In the genomic region with DNA sequence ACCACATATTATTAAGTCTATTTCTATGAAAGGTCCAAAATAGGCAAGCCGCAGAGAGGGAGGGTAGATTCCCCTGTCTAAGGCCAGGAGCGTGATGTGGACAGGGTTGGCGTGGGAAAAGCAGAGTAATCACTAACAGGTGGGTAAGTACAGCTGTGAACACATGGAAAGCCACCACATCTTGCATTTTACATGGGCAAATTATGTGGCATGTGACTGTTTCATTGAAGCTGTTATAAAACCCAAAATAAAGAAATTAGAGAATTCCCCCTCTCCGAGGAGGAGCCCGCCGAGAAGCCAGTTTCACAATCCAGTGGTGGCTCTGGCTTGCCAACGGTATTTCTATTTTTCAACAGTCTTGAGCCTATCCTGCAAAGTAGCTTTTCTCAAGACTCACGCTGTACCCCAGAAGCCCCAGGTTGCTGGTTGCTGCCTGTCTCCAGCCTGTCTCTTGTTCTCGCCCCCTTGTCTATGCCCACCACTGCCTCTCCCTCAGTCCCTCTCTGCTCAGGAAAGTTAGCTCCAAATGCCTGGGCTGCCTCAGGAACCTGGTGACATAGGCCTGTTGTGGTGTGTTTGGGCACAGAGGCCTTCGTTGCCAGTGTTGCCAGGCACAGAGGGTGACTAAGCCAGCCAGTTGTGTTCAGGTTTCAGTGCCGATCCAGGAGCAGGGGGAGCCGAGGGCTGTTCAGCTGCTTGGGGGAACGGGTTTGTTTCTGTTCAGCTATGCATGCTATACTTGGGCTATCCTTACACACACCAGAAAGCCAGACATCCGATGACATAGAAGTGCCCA, we compare ENCODE assay signal across 25 mouse cellular contexts.
DNase-seq lines count a peak whose midpoint lies in the region; ATAC-seq and TF ChIP-seq lines count a peak whose summit lies in the region.
"Had no signal": no experiment of that assay in that cellular context is flagged by ENCODE, and none has a peak within 500 bp of the region (broad histone marks: within the 10 kb centered on the region; RNA-seq: fewer than 3 reads in every experiment).

No protein-coding gene starts in this region.

- TF ChIP-seq CTCF in heart, adult 2 months (IDR thresholded peaks at IDR 0.05) = no peak

- 0 out of 2 replicates have a peak, but pooled peaks cover 3% of the 10 kb centered on the region for H3K27me3 ChIP-seq in embryonic facial prominence, embryonic 13.5 days
- H3K27me3 ChIP-seq in embryonic facial prominence, embryonic 10.5 days (replicated peaks; ENCODE audit: low read depth, poor library complexity, severe bottlenecking) = no peaks in the 10 kb centered on the region
- H3K27me3 ChIP-seq in heart, adult 2 months (ENCODE audit: control insufficient read depth, insufficient read depth, low read length) = no peaks in the 10 kb centered on the region
- no peaks in the 10 kb centered on the region for H3K27me3 ChIP-seq in myocyte (ENCODE audit: control insufficient read depth, insufficient read depth, insufficient read length)
- H3K27me3 ChIP-seq: forebrain, embryonic 15.5 days; lung, embryonic 15.5 days; midbrain, embryonic 13.5 days; Patski; stomach, embryonic 15.5 days had no signal

- no peak overlapping the region for H3K27ac ChIP-seq in embryonic facial prominence, embryonic 13.5 days
- H3K27ac ChIP-seq in embryonic facial prominence, embryonic 10.5 days (replicated peaks) = no peak overlapping the region
- H3K27ac ChIP-seq in heart, adult 2 months = peak overlapping the region; percentile 54
- H3K27ac ChIP-seq: forebrain, embryonic 10.5 days; forebrain, embryonic 15.5 days; hindbrain, embryonic 14.5 days; lung, embryonic 15.5 days; midbrain, embryonic 13.5 days; stomach, embryonic 15.5 days had no signal

- no peaks in the 10 kb centered on the region for H3K36me3 ChIP-seq in embryonic facial prominence, embryonic 13.5 days
- no peaks in the 10 kb centered on the region for H3K36me3 ChIP-seq in embryonic facial prominence, embryonic 10.5 days (replicated peaks)
- peaks cover 8% of the 10 kb centered on the region for H3K36me3 ChIP-seq in heart, adult 2 months (ENCODE audit: control insufficient read depth, insufficient read depth, low read length)
- H3K36me3 ChIP-seq in myocyte (ENCODE audit: control insufficient read depth, insufficient read depth) = no peaks in the 10 kb centered on the region
- H3K36me3 ChIP-seq: forebrain, embryonic 10.5 days; forebrain, embryonic 15.5 days; G1E; lung, embryonic 15.5 days; midbrain, embryonic 13.5 days; stomach, embryonic 15.5 days had no signal

- H3K4me2 ChIP-seq in embryonic facial prominence, embryonic 13.5 days = no peak overlapping the region
- H3K4me2 ChIP-seq in myocyte (ENCODE audit: low read depth) = peak overlapping the region; percentile 19
- H3K4me2 ChIP-seq: forebrain, embryonic 15.5 days; heart, embryonic 11.5 days; hindbrain, embryonic 14.5 days; liver, embryonic 11.5 days; lung, embryonic 15.5 days; midbrain, embryonic 13.5 days; stomach, embryonic 15.5 days had no signal

- H3ac ChIP-seq in myocyte (ENCODE audit: control insufficient read depth, insufficient read length) = no peak overlapping the region

- DNase-seq in embryonic facial prominence, embryonic 10.5 days (ENCODE audit: low spot score) = no peak
- peak; percentile 53 to 60 for DNase-seq in heart, adult 2 months
- no peak for DNase-seq in heart, postnatal 10 days
- peak; percentile 90 for DNase-seq in fibroblast of lung, adult 2 months (ENCODE audit: low read depth)
- DNase-seq in layer of hippocampus, adult 9-11 months = no peak
- no peak for DNase-seq in kidney, adult 11 months
- DNase-seq: adrenal gland, postnatal 14 days; cerebellum, adult 18-20 months; cerebellum, postnatal 10 days; kidney, postnatal 25 days; lung, postnatal 36 days had no signal

- intact Hi-C loops in heart, adult 2 months (cut with DNase I) = loop anchor here (5.0 kb wide), 1 partner anchor 618 kb away; a partner anchor contains a TSS
- intact Hi-C loops in heart, postnatal 10 days (cut with DNase I) = no loop called here

- 0 out of 2 replicates have a peak, but pooled peaks have one; percentile 54 for TF ChIP-seq EP300 in heart, adult 2 months (IDR thresholded peaks at IDR 0.05; ENCODE audit: insufficient read depth, low read depth, low read length)

- no peak overlapping the region for H3K4me3 ChIP-seq in embryonic facial prominence, embryonic 13.5 days
- H3K4me3 ChIP-seq in embryonic facial prominence, embryonic 10.5 days = no peak overlapping the region
- H3K4me3 ChIP-seq in heart, adult 2 months = no peak overlapping the region
- H3K4me3 ChIP-seq in myocyte = no peak overlapping the region
- H3K4me3 ChIP-seq: forebrain, embryonic 10.5 days; forebrain, embryonic 15.5 days; lung, embryonic 15.5 days; megakaryocyte, embryonic 14.5 days; midbrain, embryonic 13.5 days; stomach, embryonic 15.5 days had no signal

- H3K9me3 ChIP-seq in embryonic facial prominence, embryonic 13.5 days = no peaks in the 10 kb centered on the region
- no peaks in the 10 kb centered on the region for H3K9me3 ChIP-seq in embryonic facial prominence, embryonic 10.5 days
- H3K9me3 ChIP-seq: forebrain, embryonic 10.5 days; forebrain, embryonic 15.5 days; G1E; lung, embryonic 15.5 days; megakaryocyte, embryonic 14.5 days; midbrain, embryonic 13.5 days; stomach, embryonic 15.5 days had no signal

- H3K9ac ChIP-seq in embryonic facial prominence, embryonic 13.5 days = 0 out of 2 replicates have a peak overlapping the region, but pooled peaks have one; percentile 27
- peak overlapping the region; percentile 34; the same call in 1 of the 2 replicates for H3K9ac ChIP-seq in heart, adult 2 months (ENCODE audit: low read depth, low read length)
- H3K9ac ChIP-seq: forebrain, embryonic 15.5 days; hindbrain, embryonic 14.5 days; lung, embryonic 15.5 days; midbrain, embryonic 13.5 days; stomach, embryonic 15.5 days had no signal

- H3K4me1 ChIP-seq in embryonic facial prominence, embryonic 13.5 days = peaks cover 12% of the 10 kb centered on the region; the same call in 1 of the 2 replicates
- no peaks in the 10 kb centered on the region for H3K4me1 ChIP-seq in embryonic facial prominence, embryonic 10.5 days
- H3K4me1 ChIP-seq in heart, adult 2 months (ENCODE audit: control insufficient read depth, insufficient read depth, low read length) = peaks cover 20% of the 10 kb centered on the region
- H3K4me1 ChIP-seq: forebrain, embryonic 10.5 days; forebrain, embryonic 15.5 days; megakaryocyte, embryonic 14.5 days; midbrain, embryonic 13.5 days; stomach, embryonic 15.5 days had no signal

- 65% methylated on average over 14 of the region's 14 CpGs for WGBS in embryonic facial prominence, embryonic 13.5 days
- WGBS in embryonic facial prominence, embryonic 10.5 days = 85% methylated on average over 14 of the region's 14 CpGs
- 77% methylated on average over 14 of the region's 14 CpGs for WGBS in heart, adult 2 months

- no peak for ATAC-seq in embryonic facial prominence, embryonic 13.5 days (ENCODE audit: insufficient number of reproducible peaks, insufficient read depth, low FRiP score, low TSS enrichment, low read depth)
- ATAC-seq: forebrain, embryonic 15.5 days; intestine, postnatal 0 days; midbrain, embryonic 13.5 days; Patski had no signal

- peak; percentile 54; the same call in 1 of the 2 replicates for TF ChIP-seq POLR2A in heart, adult 2 months (IDR thresholded peaks at IDR 0.05; ENCODE audit: insufficient read depth, low read depth, low read length)
- no peak for TF ChIP-seq POLR2A in myocyte (IDR thresholded peaks at IDR 0.05; ENCODE audit: insufficient read length, low read depth)

- H3K79me2 ChIP-seq in heart, adult 2 months (replicated peaks; ENCODE audit: control insufficient read depth, insufficient read depth, low read length) = no peaks in the 10 kb centered on the region
- no peaks in the 10 kb centered on the region for H3K79me2 ChIP-seq in myocyte (ENCODE audit: control insufficient read depth, insufficient read depth)

TF ChIP-seq in myocyte, 11 proteins besides CTCF, POLR2A, EP300 and RAD21:
- no peak for TF ChIP-seq SRF (IDR thresholded peaks at IDR 0.05; ENCODE audit: control insufficient read depth, insufficient read length, low read depth)
- TF ChIP-seq TCF12 (IDR thresholded peaks at IDR 0.05; ENCODE audit: insufficient read depth, poor library complexity, severe bottlenecking) = no peak
- TF ChIP-seq MYOG (IDR thresholded peaks at IDR 0.05; ENCODE audit: control insufficient read depth in 1 of 3, insufficient read depth in 1 of 3, insufficient read length in 2 of 3, low read depth in 2 of 3) = peak in 1 of 3 experiments; percentile 55
- TF ChIP-seq POLR2AphosphoS2 (IDR thresholded peaks at IDR 0.05; ENCODE audit: insufficient read length, low read depth) = no peak
- TF ChIP-seq TCF3 (IDR thresholded peaks at IDR 0.05; ENCODE audit: insufficient read length, low read depth) = no peak
- no peak for TF ChIP-seq CEBPB (IDR thresholded peaks at IDR 0.05; ENCODE audit: insufficient read depth, poor library complexity, severe bottlenecking)
- TF ChIP-seq E2F4 (IDR thresholded peaks at IDR 0.05; ENCODE audit: insufficient read depth) = no peak
- TF ChIP-seq USF1 (IDR thresholded peaks at IDR 0.05; ENCODE audit: low read depth) = no peak
- TF ChIP-seq MYOD1 (IDR thresholded peaks at IDR 0.05; ENCODE audit: control insufficient read depth in 1 of 3, insufficient read length in 2 of 3, low read depth in 2 of 3) = peak in 1 of 3 experiments; percentile 55
- no peak for TF ChIP-seq MAX (IDR thresholded peaks at IDR 0.05; ENCODE audit: low read depth)
- TF ChIP-seq REST (IDR thresholded peaks at IDR 0.05; ENCODE audit: insufficient read depth, insufficient read length) = no peak
TF ChIP-seq in myocyte: peak in this region for 2.

Comparison
In these comparisons a context has a peak if more than half of its experiments do, and no peak if none do; other contexts are left out.
1. DNase-seq: peak in heart, adult 2 months (2 of 2) and fibroblast of lung, adult 2 months (single experiment); none in embryonic facial prominence, embryonic 10.5 days (single experiment), heart, postnatal 10 days (0 of 2), layer of hippocampus, adult 9-11 months (single experiment) and kidney, adult 11 months (single experiment).